Mouse (Mus musculus): ENCODE data around the gene Hist1h2bq. TPM values are rescaled to one million over a fixed set of nuclear protein-coding genes. Genes with fewer than 3 reads are reported as not detected.
A peak's percentile ranks its signal among the peaks of the same experiment; 100 is the strongest.
"Not testable (repeated sequence)": the region's sequence is repeated elsewhere in the genome, so short reads cannot be mapped to it uniquely, and the experiment has no call there.

The Hist1h2bq gene
- polyA plus RNA-seq, 1 experiment from 2014 or later = 11.6 TPM

GRCm38 (mm10) chr13:21797163-21797562, 12.8 kb downstream of the Hist1h2bq start:
- H3K9me3 ChIP-seq (replicated peaks; ENCODE audit: control insufficient read depth, low read length); H3K9ac ChIP-seq (ENCODE audit: low read depth, low read length); H3K36me3 ChIP-seq (ENCODE audit: control insufficient read depth, insufficient read depth, low read length); ATAC-seq (replicated peaks; ENCODE audit: insufficient number of reproducible peaks, low FRiP score, low TSS enrichment); H3K4me3 ChIP-seq (ENCODE audit: low read depth, low read length); H3K27me3 ChIP-seq (ENCODE audit: control insufficient read depth, insufficient read depth, low read length); H3K27ac ChIP-seq (ENCODE audit: low read depth, low read length); H3K4me2 ChIP-seq; H3K4me1 ChIP-seq (ENCODE audit: control insufficient read depth, insufficient read depth, low read length): not testable (repeated sequence)

- Histone ChIP-seq H3K4me3 (ENCODE audit: low read depth, low read length) (no peak overlapping the region), H3K4me1 (ENCODE audit: control insufficient read depth, insufficient read depth, low read length) (peaks cover 3% of the 10 kb centered on the region; the same call in 1 of the 2 replicates), H3K9me3 (replicated peaks; ENCODE audit: control insufficient read depth, low read length) (no peaks in the 10 kb centered on the region), H3K27me3 (ENCODE audit: control insufficient read depth, insufficient read depth, low read length) (no peaks in the 10 kb centered on the region), H3K36me3 (ENCODE audit: control insufficient read depth, insufficient read depth, low read length) (no peaks in the 10 kb centered on the region), H3K27ac (ENCODE audit: low read depth, low read length) (no peak overlapping the region), H3K9ac (ENCODE audit: low read depth, low read length) (no peak overlapping the region), H3K4me2 (no peak overlapping the region)
- ATAC-seq (replicated peaks; ENCODE audit: insufficient number of reproducible peaks, low FRiP score, low TSS enrichment) = no peak
- 88% methylated on average over 7 of the region's 7 CpGs for WGBS (ENCODE audit: insufficient replicate concordance)
Observed at GRCm38 (mm10) chr13:21795584-21795983, 14.4 kb downstream of the Hist1h2bq start.

GRCm38 (mm10) chr13:21790601-21791283, 19.3 kb downstream of the Hist1h2bq start:
- no peak for ATAC-seq (replicated peaks; ENCODE audit: insufficient number of reproducible peaks, low FRiP score, low TSS enrichment)
- Histone ChIP-seq H3K4me3 (ENCODE audit: low read depth, low read length) (peak overlapping the region; percentile 33), H3K27ac (ENCODE audit: low read depth, low read length) (0 out of 2 replicates have a peak overlapping the region, but pooled peaks have one; percentile 35), H3K4me2 (peak overlapping the region; percentile 68), H3K9ac (ENCODE audit: low read depth, low read length) (peak overlapping the region; percentile 69), H3K36me3 (ENCODE audit: control insufficient read depth, insufficient read depth, low read length) (no peaks in the 10 kb centered on the region), H3K4me1 (ENCODE audit: control insufficient read depth, insufficient read depth, low read length) (peaks cover 5% of the 10 kb centered on the region; the same call in 1 of the 2 replicates), H3K9me3 (replicated peaks; ENCODE audit: control insufficient read depth, low read length) (no peaks in the 10 kb centered on the region), H3K27me3 (ENCODE audit: control insufficient read depth, insufficient read depth, low read length) (no peaks in the 10 kb centered on the region)
- 6% methylated on average over 18 of the region's 18 CpGs for WGBS (ENCODE audit: insufficient replicate concordance)

DNA sequence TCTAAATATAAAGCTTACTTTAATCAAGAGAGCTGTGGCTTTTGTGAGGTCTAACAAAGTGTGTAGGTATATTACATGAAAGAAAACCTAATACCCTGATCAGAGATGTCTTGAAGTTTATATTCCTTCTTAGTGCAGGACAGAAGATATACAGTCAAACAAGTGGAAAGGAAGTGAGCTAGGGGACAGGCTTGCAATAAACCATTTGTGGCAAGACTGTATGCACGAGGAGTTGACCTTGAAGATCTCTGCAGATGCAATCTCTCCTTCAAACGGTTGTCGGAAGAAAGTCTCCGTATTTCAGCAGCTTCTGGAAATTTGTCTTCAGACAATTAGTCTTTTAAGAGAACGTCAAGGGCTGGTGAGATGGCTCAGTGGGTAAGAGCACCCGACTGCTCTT, 20.1 kb downstream of the Hist1h2bq start:
- Histone ChIP-seq H3K9ac (ENCODE audit: low read depth, low read length) (no peak overlapping the region), H3K9me3 (replicated peaks; ENCODE audit: control insufficient read depth, low read length) (no peaks in the 10 kb centered on the region), H3K27me3 (ENCODE audit: control insufficient read depth, insufficient read depth, low read length) (no peaks in the 10 kb centered on the region), H3K4me3 (ENCODE audit: low read depth, low read length) (no peak overlapping the region), H3K27ac (ENCODE audit: low read depth, low read length) (no peak overlapping the region), H3K36me3 (ENCODE audit: control insufficient read depth, insufficient read depth, low read length) (no peaks in the 10 kb centered on the region), H3K4me2 (no peak overlapping the region), H3K4me1 (ENCODE audit: control insufficient read depth, insufficient read depth, low read length) (peaks cover 5% of the 10 kb centered on the region; the same call in 1 of the 2 replicates)
- no peak for ATAC-seq (replicated peaks; ENCODE audit: insufficient number of reproducible peaks, low FRiP score, low TSS enrichment)
- WGBS (ENCODE audit: insufficient replicate concordance) = 56% methylated on average over 6 of the region's 6 CpGs

- peak overlapping the region; percentile 54; the same call in 1 of the 2 replicates for H3K9ac ChIP-seq (ENCODE audit: low read depth, low read length)
- no peaks in the 10 kb centered on the region for H3K36me3 ChIP-seq (ENCODE audit: control insufficient read depth, insufficient read depth, low read length)
- 0 out of 2 replicates have a peak, but pooled peaks have one; percentile 1 for ATAC-seq (replicated peaks; ENCODE audit: insufficient number of reproducible peaks, low FRiP score, low TSS enrichment)
- 29% methylated on average over 13 of the region's 21 CpGs for WGBS (ENCODE audit: insufficient replicate concordance)
- no peaks in the 10 kb centered on the region for H3K27me3 ChIP-seq (ENCODE audit: control insufficient read depth, insufficient read depth, low read length)
- H3K9me3 ChIP-seq (replicated peaks; ENCODE audit: control insufficient read depth, low read length) = no peaks in the 10 kb centered on the region
- peaks cover 12% of the 10 kb centered on the region for H3K4me1 ChIP-seq (ENCODE audit: control insufficient read depth, insufficient read depth, low read length)
- peak overlapping the region; percentile 60 for H3K4me2 ChIP-seq
- H3K27ac ChIP-seq (ENCODE audit: low read depth, low read length) = peak overlapping the region; percentile 79
- peak overlapping the region; percentile 27 for H3K4me3 ChIP-seq (ENCODE audit: low read depth, low read length)
Observed at GRCm38 (mm10) chr13:21787760-21788593, 22.0 kb downstream of the Hist1h2bq start.

DNA sequence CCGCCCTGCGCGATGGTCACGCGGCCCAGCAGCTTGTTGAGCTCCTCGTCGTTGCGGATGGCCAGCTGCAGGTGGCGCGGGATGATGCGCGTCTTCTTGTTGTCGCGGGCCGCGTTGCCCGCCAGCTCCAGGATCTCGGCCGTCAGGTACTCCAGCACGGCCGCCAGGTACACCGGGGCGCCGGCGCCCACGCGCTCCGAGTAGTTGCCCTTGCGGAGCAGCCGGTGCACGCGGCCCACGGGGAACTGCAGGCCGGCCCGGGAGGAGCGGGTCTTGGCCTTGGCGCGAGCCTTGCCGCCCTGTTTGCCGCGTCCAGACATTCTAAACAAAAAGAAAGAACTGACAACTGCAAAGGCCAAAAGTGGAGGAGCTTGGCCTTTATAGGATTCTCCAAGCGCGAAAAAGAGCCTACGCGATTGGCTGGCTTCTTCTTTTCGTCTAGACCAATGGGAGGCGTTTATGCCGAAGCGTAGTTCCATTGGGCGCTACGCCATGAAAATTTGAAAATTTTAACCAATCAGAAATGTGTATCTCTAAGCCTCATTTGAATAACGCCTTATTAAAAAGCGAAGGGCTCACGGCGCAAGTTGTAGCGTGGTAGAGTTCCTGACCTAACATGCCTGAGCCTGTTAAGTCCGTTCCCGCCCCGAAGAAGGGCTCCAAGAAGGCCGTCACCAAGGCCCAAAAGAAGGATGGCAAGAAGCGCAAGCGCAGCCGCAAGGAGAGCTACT, 22.9 kb downstream of the Hist1h2bq start, which contains the start of the genes Hist1h2an and Hist1h2bp:
Gene Hist1h2an, minus strand, starts transcription at position 320 of the 731 bp plus-strand sequence.
Gene Hist1h2bp, plus strand, starts transcription at position 563 of the 731 bp plus-strand sequence.
- Histone ChIP-seq H3K9ac (ENCODE audit: low read depth, low read length) (peak within 1 kb of the TSS; percentile 69; the same call in 1 of the 2 replicates), H3K4me3 (ENCODE audit: low read depth, low read length) (peak within 1 kb of the TSS; percentile 39), H3K4me2 (peak within 1 kb of the TSS; percentile 61), H3K27ac (ENCODE audit: low read depth, low read length) (peak within 1 kb of the TSS; percentile 84), H3K4me1 (ENCODE audit: control insufficient read depth, insufficient read depth, low read length) (peaks cover 16% of the 10 kb centered on the region)
- peak; percentile 95 for ATAC-seq (replicated peaks; ENCODE audit: insufficient number of reproducible peaks, low FRiP score, low TSS enrichment)
- under 1% methylated on average over 38 of the region's 63 CpGs for WGBS (ENCODE audit: insufficient replicate concordance)
- H3K9me3 ChIP-seq (replicated peaks; ENCODE audit: control insufficient read depth, low read length); H3K27me3 ChIP-seq (ENCODE audit: control insufficient read depth, insufficient read depth, low read length); H3K36me3 ChIP-seq (ENCODE audit: control insufficient read depth, insufficient read depth, low read length): not testable (repeated sequence)

- WGBS (ENCODE audit: insufficient replicate concordance) = 9% methylated on average over 8 of the region's 8 CpGs
- no peak for ATAC-seq (replicated peaks; ENCODE audit: insufficient number of reproducible peaks, low FRiP score, low TSS enrichment)
Observed at GRCm38 (mm10) chr13:21786189-21786898, 23.7 kb downstream of the Hist1h2bq start.

More at GRCm38 (mm10) chr13:21786189-21786898, 23.7 kb downstream of the Hist1h2bq start:
- no peaks in the 10 kb centered on the region for H3K9me3 ChIP-seq (replicated peaks; ENCODE audit: control insufficient read depth, low read length)
- H3K27me3 ChIP-seq (ENCODE audit: control insufficient read depth, insufficient read depth, low read length) = no peaks in the 10 kb centered on the region
- peak overlapping the region; percentile 61 for H3K4me2 ChIP-seq
- peaks cover 16% of the 10 kb centered on the region for H3K4me1 ChIP-seq (ENCODE audit: control insufficient read depth, insufficient read depth, low read length)
- peak overlapping the region; percentile 39 for H3K4me3 ChIP-seq (ENCODE audit: low read depth, low read length)
- H3K9ac ChIP-seq (ENCODE audit: low read depth, low read length) = peak overlapping the region; percentile 69; the same call in 1 of the 2 replicates
- peak overlapping the region; percentile 84 for H3K27ac ChIP-seq (ENCODE audit: low read depth, low read length)
- no peaks in the 10 kb centered on the region for H3K36me3 ChIP-seq (ENCODE audit: control insufficient read depth, insufficient read depth, low read length)

Data from heart, embryonic 11.5 days (tissue).